Mouse (Mus musculus) heart, embryonic 16.5 days (tissue): ENCODE measurements around the gene Ildr2. TPM values are rescaled to one million over a fixed set of nuclear protein-coding genes. Genes with fewer than 3 reads are reported as not detected.
A peak's percentile ranks its signal among the peaks of the same experiment; 100 is the strongest.

Experiments
- ATAC-seq: fragments of 200-750 bp; cut with Nextera tagmentation; replicated peaks from 2 replicates; pipeline ENCODE4 v1.8.0; 2017; ENCODE audit warnings: moderate number of reproducible peaks; ENCODE audit not compliant: insufficient read depth, low FRiP score; ENCODE audit errors: extremely low read depth
- H3K27ac ChIP-seq: fragments of 300-500 bp; sonication (generic); 2 replicates; pipeline ENCODE4 v1.5.1; 2014; ENCODE audit warnings: mild to moderate bottlenecking, low read length, control low read depth, moderate library complexity
- H3K27me3 ChIP-seq: fragments of 300-500 bp; sonication (generic); 2 replicates; pipeline ENCODE4 v1.6.1; 2014; ENCODE audit warnings: low read length, mixed read lengths; ENCODE audit not compliant: control insufficient read depth, insufficient read depth
- H3K36me3 ChIP-seq: fragments of 300-500 bp; sonication (generic); 2 replicates; pipeline ENCODE4 v1.6.1; 2014; ENCODE audit not compliant: control insufficient read depth, insufficient read depth
- H3K4me1 ChIP-seq: fragments of 300-500 bp; sonication (generic); 2 replicates; pipeline ENCODE4 v1.6.1; 2014; ENCODE audit warnings: low read length, mixed read lengths; ENCODE audit not compliant: control insufficient read depth, insufficient read depth
- H3K4me2 ChIP-seq: fragments of 300-500 bp; sonication (generic); 2 replicates; pipeline ENCODE4 v1.6.1; 2014; ENCODE audit warnings: low read depth, mild to moderate bottlenecking, control low read depth, low read length
- H3K4me3 ChIP-seq: fragments of 300-500 bp; sonication (generic); 2 replicates; pipeline ENCODE4 v1.5.1; 2014; ENCODE audit warnings: mild to moderate bottlenecking, control low read depth, low read length
- H3K9ac ChIP-seq: fragments of 300-500 bp; sonication (generic); 2 replicates; pipeline ENCODE4 v1.6.1; 2014; ENCODE audit warnings: low read length, control low read depth
- H3K9me3 ChIP-seq: fragments of 300-500 bp; sonication (generic); replicated peaks from 2 replicates; pipeline ENCODE4 v1.6.1; 2016; ENCODE audit warnings: low read length; ENCODE audit not compliant: control insufficient read depth
- WGBS: fragments of 180-500 bp; shearing (Covaris S2); extraction: QIAGEN DNeasy Blood & Tissue Kit; methylation state at CpG from one replicate; pipeline ENCODE4 v1.1.7; 2014; 5-methylcytosine and 5-hydroxymethylcytosine counted together
- polyA plus RNA-seq: library from polyadenylated mRNA; unstranded; fragments of >200 nt; fragmentation: Nextera tagmentation; extraction: Ambion mirVana; gene quantifications from 2 replicates; pipeline ENCODE4 v1.2.1, GENCODE M21; 2015

Gene Ildr2
- polyA plus RNA-seq, 1 experiment from 2014 or later, result 0.71 TPM

DNA sequence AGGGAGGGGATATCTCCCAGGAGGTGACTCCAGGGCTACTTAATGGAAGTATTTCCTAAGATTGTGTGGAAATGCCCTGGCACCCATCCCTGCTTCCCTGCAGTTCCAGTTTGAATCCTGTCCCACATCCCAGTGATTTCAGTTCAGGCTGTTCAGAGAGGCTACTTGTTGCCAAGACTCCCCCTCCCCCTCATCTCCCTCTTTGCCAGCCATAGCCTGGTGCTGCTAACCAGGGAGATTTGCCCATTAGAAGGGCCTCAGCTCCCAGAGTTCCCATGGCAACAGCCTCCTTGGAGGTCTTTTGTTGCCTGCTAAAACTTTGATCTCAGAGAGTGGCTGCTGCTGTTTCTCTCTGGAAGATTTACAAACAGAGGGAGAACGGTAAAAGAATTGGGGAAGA lies 26.6 kb downstream of the Ildr2 start:
- H3K9ac ChIP-seq, result no peak overlapping the region
- WGBS, result 26% methylated on average over 1 of the region's 1 CpGs
- no peak for ATAC-seq

DNA sequence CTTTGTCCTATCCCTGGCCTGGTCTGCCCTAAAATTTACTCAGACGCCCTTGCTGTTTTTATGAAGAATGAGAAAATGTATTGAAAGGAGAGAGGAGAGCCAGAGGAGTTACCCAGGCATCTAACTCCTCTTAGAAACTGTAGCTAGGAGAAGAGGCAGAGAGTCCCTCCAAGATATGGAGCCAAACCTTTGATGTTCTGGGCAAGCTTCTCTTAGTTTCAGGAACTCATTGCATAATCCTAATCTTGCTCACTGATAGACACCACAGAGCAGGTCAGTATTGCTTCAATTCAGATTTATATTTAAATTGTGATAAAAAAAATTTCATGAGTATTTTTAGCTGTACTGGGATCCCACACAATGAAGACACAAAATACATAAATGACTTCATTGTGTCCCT lies 27.3 kb downstream of the Ildr2 start:
- 60% methylated on average over 1 of the region's 1 CpGs for WGBS
- 0 out of 2 replicates have a peak, but pooled peaks cover 4% of the 10 kb centered on the region for H3K27me3 ChIP-seq
- H3K4me3 ChIP-seq, result no peak overlapping the region
- no peak overlapping the region for H3K27ac ChIP-seq
- no peak overlapping the region for H3K9ac ChIP-seq
- peaks cover 9% of the 10 kb centered on the region for H3K4me1 ChIP-seq
- H3K4me2 ChIP-seq, result no peak overlapping the region
- no peaks in the 10 kb centered on the region for H3K9me3 ChIP-seq
- no peaks in the 10 kb centered on the region for H3K36me3 ChIP-seq
- no peak for ATAC-seq

More for the DNA sequence above, 26.6 kb downstream of the Ildr2 start:
- H3K4me3 ChIP-seq, result no peak overlapping the region
- no peaks in the 10 kb centered on the region for H3K36me3 ChIP-seq
- H3K4me2 ChIP-seq, result no peak overlapping the region
- H3K4me1 ChIP-seq, result peaks cover 9% of the 10 kb centered on the region
- H3K9me3 ChIP-seq, result no peaks in the 10 kb centered on the region
- no peak overlapping the region for H3K27ac ChIP-seq
- 0 out of 2 replicates have a peak, but pooled peaks cover 4% of the 10 kb centered on the region for H3K27me3 ChIP-seq

DNA sequence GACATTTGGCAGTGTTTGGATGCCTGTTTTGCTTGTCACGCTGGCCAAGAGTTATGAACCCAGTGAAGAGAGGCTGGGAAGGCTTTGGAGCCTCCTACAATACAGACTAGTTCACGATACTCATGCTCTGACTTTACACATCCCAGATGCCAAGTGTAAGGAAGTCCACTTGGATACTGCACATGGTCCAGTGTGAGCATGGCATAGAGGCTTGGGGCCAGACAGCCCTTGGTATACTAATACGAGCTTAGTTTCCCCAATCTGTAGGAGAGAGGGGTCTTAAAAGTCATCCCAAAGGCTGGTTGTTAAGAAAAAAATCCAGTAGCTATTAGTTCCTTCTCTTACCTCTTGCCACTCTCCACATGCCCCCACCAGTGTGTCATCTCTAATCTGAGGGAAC lies 27.9 kb downstream of the Ildr2 start:
- peaks cover 9% of the 10 kb centered on the region for H3K4me1 ChIP-seq
- no peaks in the 10 kb centered on the region for H3K9me3 ChIP-seq
- H3K27me3 ChIP-seq, result 0 out of 2 replicates have a peak, but pooled peaks cover 4% of the 10 kb centered on the region
- no peaks in the 10 kb centered on the region for H3K36me3 ChIP-seq
- no peak overlapping the region for H3K9ac ChIP-seq
- WGBS, result 68% methylated on average over 3 of the region's 3 CpGs
- no peak overlapping the region for H3K27ac ChIP-seq
- ATAC-seq, result no peak
- H3K4me2 ChIP-seq, result no peak overlapping the region
- no peak overlapping the region for H3K4me3 ChIP-seq

DNA sequence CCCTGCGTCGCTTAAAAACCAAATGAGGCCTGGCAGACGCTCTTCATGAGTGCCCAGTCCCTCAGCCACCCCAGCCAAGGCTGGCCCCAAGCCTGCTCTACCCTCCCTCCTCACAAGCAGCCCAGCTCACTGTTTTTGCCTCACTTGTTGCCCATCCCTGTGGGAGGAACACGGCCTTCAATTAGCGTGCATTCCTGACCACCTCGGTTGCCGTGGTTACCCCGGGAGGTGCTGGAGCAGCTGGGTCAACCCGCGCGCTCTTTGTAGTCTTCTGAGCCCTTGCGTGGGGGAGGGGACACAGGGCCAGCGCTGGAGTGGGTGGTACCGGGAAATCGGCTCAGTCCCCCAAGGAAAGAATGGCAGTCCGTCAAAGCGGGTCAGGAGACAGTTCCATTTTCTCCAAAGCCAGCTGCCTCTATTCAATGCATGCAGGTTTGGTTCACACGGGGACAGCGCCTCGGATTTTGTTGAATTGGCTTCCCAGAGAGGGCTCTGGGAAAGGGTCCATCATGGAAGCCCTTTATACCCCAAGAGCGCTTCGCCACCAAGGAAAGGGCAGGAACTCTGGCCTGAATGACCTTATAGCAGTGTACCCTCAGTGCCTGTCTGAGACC lies 28.8 kb downstream of the Ildr2 start:
- Histone ChIP-seq H3K36me3 (no peaks in the 10 kb centered on the region), H3K9ac (peak overlapping the region; percentile 3; the same call in 1 of the 2 replicates), H3K4me1 (peaks cover 9% of the 10 kb centered on the region), H3K9me3 (no peaks in the 10 kb centered on the region), H3K4me2 (peak overlapping the region; percentile 65), H3K27ac (no peak overlapping the region), H3K27me3 (0 out of 2 replicates have a peak, but pooled peaks cover 4% of the 10 kb centered on the region), H3K4me3 (peak overlapping the region; percentile 37)
- ATAC-seq, result 0 out of 2 replicates have a peak, but pooled peaks have one; percentile 49
- 10% methylated on average over 22 of the region's 22 CpGs for WGBS

DNA sequence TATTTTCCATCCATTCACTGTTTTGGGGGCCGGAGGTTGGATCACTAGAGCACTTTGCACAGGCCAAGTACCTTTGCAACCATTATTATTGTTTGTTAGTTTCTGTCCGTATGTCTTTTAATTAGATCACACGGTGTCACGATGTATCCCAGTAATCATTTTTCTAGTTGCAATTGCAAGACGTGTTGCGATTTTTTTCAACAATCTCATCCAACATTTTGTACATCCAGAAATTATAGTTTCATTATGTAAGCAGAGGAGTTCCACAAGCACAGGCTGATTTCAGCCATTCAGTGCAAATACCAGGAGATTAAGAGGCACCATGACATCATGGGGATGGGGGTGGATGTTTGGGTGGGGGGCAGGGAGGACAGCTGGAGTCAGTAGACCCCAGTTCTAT lies 29.5 kb downstream of the Ildr2 start:
- H3K4me3 ChIP-seq, result no peak overlapping the region
- H3K4me2 ChIP-seq, result no peak overlapping the region
- peaks cover 9% of the 10 kb centered on the region for H3K4me1 ChIP-seq
- no peak overlapping the region for H3K27ac ChIP-seq
- H3K9me3 ChIP-seq, result no peaks in the 10 kb centered on the region
- WGBS, result 91% methylated on average over 6 of the region's 6 CpGs
- H3K27me3 ChIP-seq, result 0 out of 2 replicates have a peak, but pooled peaks cover 4% of the 10 kb centered on the region
- no peaks in the 10 kb centered on the region for H3K36me3 ChIP-seq
- no peak overlapping the region for H3K9ac ChIP-seq
- ATAC-seq, result no peak

DNA sequence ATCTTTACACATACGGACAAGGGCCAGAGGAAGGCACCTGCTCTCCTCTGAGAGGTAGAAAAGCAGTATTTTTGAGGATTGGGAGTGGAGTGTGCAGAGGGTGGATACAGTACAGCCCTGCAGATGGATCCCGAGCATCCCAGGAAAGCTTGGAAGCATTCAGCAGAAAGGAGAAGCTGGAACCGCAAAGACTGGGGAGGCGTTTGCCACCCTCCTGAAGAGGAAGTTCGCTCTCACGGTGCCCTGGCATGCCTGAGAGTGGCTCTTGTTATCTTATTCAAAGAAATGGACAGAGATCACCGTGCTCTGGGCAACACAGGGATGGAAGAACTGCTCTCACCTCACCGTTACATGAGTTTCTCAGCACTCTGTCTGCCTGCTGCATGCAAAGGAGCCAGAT lies 30.5 kb downstream of the Ildr2 start:
- no peak overlapping the region for H3K27ac ChIP-seq
- H3K4me2 ChIP-seq, result no peak overlapping the region
- H3K4me3 ChIP-seq, result no peak overlapping the region
- no peaks in the 10 kb centered on the region for H3K9me3 ChIP-seq
- 0 out of 2 replicates have a peak, but pooled peaks cover 4% of the 10 kb centered on the region for H3K27me3 ChIP-seq
- no peak for ATAC-seq
- WGBS, result 62% methylated on average over 8 of the region's 8 CpGs
- H3K9ac ChIP-seq, result no peak overlapping the region
- no peaks in the 10 kb centered on the region for H3K36me3 ChIP-seq
- peaks cover 9% of the 10 kb centered on the region for H3K4me1 ChIP-seq

DNA sequence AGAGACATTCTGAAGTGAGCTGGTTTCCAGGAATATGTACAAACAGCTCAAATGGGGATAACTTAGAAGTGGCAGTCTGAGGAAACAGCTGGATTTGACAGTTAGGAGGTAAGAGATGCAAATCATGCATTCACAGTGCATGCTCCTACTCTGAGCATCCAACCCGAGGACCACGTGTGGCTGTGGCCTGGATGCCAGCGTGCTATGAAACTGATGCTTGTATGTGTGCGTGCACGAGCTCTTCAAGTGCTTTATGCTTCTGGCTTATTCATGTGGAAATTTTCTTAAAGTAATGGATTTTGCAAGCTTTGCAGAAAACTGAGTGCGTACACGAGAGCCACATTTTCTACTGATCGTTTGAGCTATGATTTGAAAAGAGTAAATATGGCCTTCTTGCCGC lies 32.3 kb downstream of the Ildr2 start:
- no peak for ATAC-seq
- H3K4me2 ChIP-seq, result no peak overlapping the region

DNA sequence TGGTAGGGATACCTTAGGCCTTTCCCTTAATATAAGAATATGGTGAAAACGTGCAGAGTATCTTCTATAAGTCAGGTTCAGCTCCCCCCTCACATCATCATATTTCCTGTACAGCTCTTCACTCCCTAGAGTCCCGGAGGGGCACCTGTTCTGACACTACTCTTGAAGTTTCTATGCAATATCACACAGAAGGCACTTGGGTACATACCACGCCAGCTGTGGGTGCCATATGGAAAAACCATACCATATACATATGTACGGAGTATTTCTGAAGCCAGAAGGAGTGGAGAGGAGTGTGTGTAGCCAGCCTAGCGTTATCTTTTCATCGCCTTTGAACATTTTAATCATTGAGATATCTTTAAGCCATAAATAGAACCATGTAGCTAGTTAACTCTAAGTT lies 36.6 kb downstream of the Ildr2 start:
- Histone ChIP-seq H3K27ac (no peak overlapping the region), H3K4me3 (no peak overlapping the region), H3K36me3 (no peaks in the 10 kb centered on the region), H3K27me3 (no peaks in the 10 kb centered on the region), H3K4me2 (no peak overlapping the region), H3K9me3 (no peaks in the 10 kb centered on the region), H3K9ac (no peak overlapping the region), H3K4me1 (no peaks in the 10 kb centered on the region)
- WGBS, result 81% methylated on average over 6 of the region's 6 CpGs
- ATAC-seq, result no peak

More for the DNA sequence above, 32.3 kb downstream of the Ildr2 start:
- H3K9ac ChIP-seq, result no peak overlapping the region
- 84% methylated on average over 9 of the region's 9 CpGs for WGBS
- H3K36me3 ChIP-seq, result no peaks in the 10 kb centered on the region
- peaks cover 9% of the 10 kb centered on the region for H3K4me1 ChIP-seq
- H3K4me3 ChIP-seq, result no peak overlapping the region
- 0 out of 2 replicates have a peak, but pooled peaks cover 4% of the 10 kb centered on the region for H3K27me3 ChIP-seq
- no peak overlapping the region for H3K27ac ChIP-seq
- no peaks in the 10 kb centered on the region for H3K9me3 ChIP-seq

DNA sequence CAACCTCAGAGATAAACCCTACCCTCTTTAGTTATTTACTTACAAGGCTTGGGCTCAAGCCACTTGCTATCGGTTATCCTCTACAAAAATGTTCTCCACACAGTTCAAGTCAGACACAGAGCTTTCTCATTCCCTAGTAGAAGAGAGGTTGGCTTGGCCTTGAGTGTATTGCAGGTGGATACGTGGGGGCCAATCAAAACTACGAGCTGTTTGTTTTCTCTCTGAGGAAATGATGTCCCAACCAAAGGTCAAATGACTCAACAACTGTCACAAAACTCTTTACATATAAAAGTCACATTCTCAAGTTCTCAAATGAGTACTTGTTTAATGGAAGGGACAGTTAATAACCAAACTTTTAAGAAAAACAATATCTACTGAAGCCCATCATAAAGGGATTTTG lies 39.1 kb downstream of the Ildr2 start:
- no peaks in the 10 kb centered on the region for H3K36me3 ChIP-seq
- no peak overlapping the region for H3K4me2 ChIP-seq
- H3K9ac ChIP-seq, result no peak overlapping the region
- no peaks in the 10 kb centered on the region for H3K9me3 ChIP-seq
- 74% methylated on average over 3 of the region's 3 CpGs for WGBS
- H3K4me3 ChIP-seq, result no peak overlapping the region
- no peak overlapping the region for H3K27ac ChIP-seq
- no peak for ATAC-seq
- no peaks in the 10 kb centered on the region; the same call in 1 of the 2 replicates for H3K27me3 ChIP-seq
- 0 out of 2 replicates have a peak, but pooled peaks cover 2% of the 10 kb centered on the region for H3K4me1 ChIP-seq
